Mouse (Mus musculus): ENCODE measurements around the gene Hist1h3b.
A peak's percentile ranks its signal among the peaks of the same experiment; 100 is the strongest.

GRCm38 (mm10) chr13:23739069-23739921 is 12.8 kb upstream of the Hist1h3b start:
- TF ChIP-seq POLR2A (IDR thresholded peaks at IDR 0.05; ENCODE audit: borderline replicate concordance, extremely low read depth, insufficient read depth, insufficient read length, poor library complexity, severe bottlenecking) (peak; percentile 67; the same call in 1 of the 2 replicates), CTCF (IDR thresholded peaks at IDR 0.05; ENCODE audit: borderline replicate concordance, extremely low read depth, insufficient read depth, insufficient read length) (no peak)

Data from brain, embryonic 14.5 days (tissue).